Mouse (Mus musculus) v-Abl transformed pro-B cells (cell line): ENCODE measurements at regions not wholly inside any gene's neighbourhood (a gene's known extent, or its start where the extent isn't known, plus 50 kb on each side); places are given as distances from the start of the nearest gene placed in this dataset.

Experiments
- in situ Hi-C, 2 experiments: fragments of 400-800 bp; cut with MboI; formaldehyde crosslinking; loops; one replicate each; pipeline ENCODE4 v1.15.1; 2025; ENCODE audit not compliant: unreplicated experiment in 2 of 2

- in situ Hi-C loops, result no loop called here
These were observed 59.7 kb upstream of the Ikzf2 start for GRCm38 (mm10) chr1:69746575-69747290.

- in situ Hi-C loops, result no loop called here
These were observed 65.7 kb upstream of the Ikzf2 start for GRCm38 (mm10) chr1:69752724-69753123.

GRCm38 (mm10) chr1:69757702-69758101, 69.1 kb upstream of the Spag16 start:
- in situ Hi-C loops, result no loop called here

- in situ Hi-C loops, result no loop called here
These were observed 67.2 kb upstream of the Spag16 start for GRCm38 (mm10) chr1:69759544-69759943.

- in situ Hi-C loops, result no loop called here
These were observed 58.1 kb upstream of the Spag16 start for GRCm38 (mm10) chr1:69768714-69769113.

GRCm38 (mm10) chr1:69770209-69770608, 56.6 kb upstream of the Spag16 start:
- in situ Hi-C loops, result no loop called here

- in situ Hi-C loops, result no loop called here
These were observed 55.3 kb upstream of the Spag16 start for GRCm38 (mm10) chr1:69771436-69771835.

GRCm38 (mm10) chr1:69775589-69775988, 51.2 kb upstream of the Spag16 start:
- in situ Hi-C loops, result loop anchor here (25.0 kb wide), 2 partner anchors 1512 to 1737 kb away; no protein-coding TSS in a partner anchor
